Mouse (Mus musculus): ENCODE results near the gene Ahcyl2. TPM values are rescaled to one million over a fixed set of nuclear protein-coding genes. Genes with fewer than 3 reads are reported as not detected.

Ahcyl2 gene
- total RNA-seq, 2 experiments from 2014 or later, result 114 to 137 TPM

GRCm38 (mm10) chr6:29879579-29879978, 111.8 kb downstream of the Ahcyl2 start:
- no peak for DNase-seq (ENCODE audit: low spot score in 2 of 2)
- intact Hi-C loops (cut with DNase I), result no loop called here

DNA sequence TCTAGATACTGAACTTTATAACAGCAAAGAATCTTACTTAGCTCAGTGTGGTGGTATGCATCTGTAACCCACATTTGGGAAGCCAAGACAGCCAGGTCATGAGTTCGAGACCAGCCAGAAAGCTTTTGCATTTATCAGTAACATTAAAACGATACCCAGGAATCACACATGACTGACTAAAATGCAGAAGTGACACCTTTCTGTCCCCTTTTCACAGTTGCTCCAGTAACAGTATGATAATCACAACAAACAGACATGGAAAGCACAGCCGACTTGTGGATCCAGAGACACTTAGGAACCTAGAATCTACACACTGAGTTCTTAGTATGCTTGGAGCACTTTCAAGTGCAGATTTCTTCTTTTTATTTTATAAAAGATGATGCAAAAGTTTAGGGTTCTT, 113.0 kb downstream of the Ahcyl2 start:
- no peak for DNase-seq (ENCODE audit: low spot score in 2 of 2)
- intact Hi-C loops (cut with DNase I), result no loop called here

GRCm38 (mm10) chr6:29881936-29882335, 114.1 kb downstream of the Ahcyl2 start:
- no peak for DNase-seq (ENCODE audit: low spot score in 2 of 2)
- intact Hi-C loops (cut with DNase I), result no loop called here

DNA sequence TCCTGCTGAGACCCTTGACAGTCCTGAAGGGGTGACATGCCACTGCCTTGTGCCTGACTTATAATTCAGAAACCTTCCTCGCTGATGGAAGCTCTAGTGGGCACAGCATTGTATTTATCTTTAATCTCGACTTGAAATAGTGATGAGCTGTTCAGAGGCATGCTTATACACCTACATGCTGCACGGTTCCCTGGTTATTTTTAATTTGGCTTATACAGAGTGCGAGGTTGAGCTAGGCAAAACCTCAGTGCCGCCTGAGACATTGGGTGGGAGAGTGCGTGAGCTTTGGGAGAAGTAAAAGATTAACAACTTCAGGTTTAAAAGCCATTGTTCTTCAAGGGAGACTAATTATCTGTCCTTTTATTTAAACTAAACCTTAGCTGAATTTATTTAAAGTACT, 115.1 kb downstream of the Ahcyl2 start:
- intact Hi-C loops (cut with DNase I), result no loop called here
- DNase-seq (ENCODE audit: low spot score in 2 of 2), result peak in 1 of 2 experiments; percentile 61

DNA sequence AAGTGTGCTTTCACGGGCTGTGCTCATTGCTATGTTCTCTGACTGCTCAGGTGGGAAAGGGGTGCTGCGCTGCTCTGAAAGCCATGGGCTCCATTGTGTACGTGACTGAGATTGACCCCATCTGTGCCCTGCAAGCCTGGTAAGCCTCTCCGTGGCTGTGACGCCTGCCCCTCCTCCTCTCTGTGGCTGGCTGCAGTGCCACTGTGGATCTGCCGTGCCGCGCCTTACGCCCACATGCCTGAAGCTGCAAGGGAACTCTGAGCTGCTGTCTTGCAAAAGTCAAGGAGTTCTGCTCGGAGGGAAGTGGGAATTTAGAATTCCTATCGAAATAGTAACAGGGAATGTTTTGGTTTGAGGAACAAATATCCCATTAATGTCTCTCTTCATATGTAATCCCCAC, 123.3 kb downstream of the Ahcyl2 start:
- DNase-seq (ENCODE audit: low spot score in 2 of 2), result peak; percentile 47 to 80
- intact Hi-C loops (cut with DNase I), result no loop called here

DNA sequence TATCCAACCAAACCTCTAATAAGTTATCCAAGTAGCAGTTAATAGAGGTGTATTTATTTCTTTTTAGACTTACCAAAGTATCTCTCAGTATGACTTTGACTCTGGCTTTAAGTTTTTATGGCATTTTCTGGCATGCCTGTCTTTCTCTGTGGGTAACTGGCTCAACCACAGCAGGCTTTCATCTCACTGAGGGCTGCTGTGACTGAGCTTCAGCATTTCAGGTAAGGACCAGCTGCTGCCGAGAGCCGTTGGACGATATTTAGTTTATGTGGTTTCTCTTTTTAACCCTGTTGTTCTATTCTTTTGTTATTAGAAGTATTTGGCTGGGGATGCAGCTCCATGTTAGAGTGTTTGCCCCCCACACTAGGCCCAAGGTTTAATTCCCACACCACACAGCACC, 129.2 kb downstream of the Ahcyl2 start:
- intact Hi-C loops (cut with DNase I), result no loop called here
- DNase-seq (ENCODE audit: low spot score in 2 of 2), result no peak

DNA sequence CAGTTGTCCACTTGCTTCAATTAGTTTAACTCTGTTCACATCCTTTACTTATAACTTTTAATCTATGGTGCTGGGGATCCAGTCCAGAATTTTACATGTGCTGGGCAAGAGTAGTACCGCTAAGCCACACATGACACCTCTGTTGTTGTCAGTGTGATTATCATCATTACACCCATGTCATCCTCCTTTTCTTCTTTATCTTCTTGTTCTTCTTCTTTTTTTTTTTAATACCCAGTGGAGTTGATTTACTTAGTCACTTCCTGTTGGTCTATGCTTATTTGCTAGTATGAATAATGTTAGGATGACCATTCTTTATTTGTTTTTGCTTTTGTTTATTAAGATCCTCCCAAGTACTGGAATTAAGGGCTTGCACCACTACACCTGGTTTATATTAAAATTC, 133.6 kb downstream of the Ahcyl2 start:
- intact Hi-C loops (cut with DNase I), result no loop called here
- no peak for DNase-seq (ENCODE audit: low spot score in 2 of 2)

GRCm38 (mm10) chr6:29902256-29902655, 134.4 kb downstream of the Ahcyl2 start:
- intact Hi-C loops (cut with DNase I), result no loop called here
- no peak for DNase-seq (ENCODE audit: low spot score in 2 of 2)

DNA sequence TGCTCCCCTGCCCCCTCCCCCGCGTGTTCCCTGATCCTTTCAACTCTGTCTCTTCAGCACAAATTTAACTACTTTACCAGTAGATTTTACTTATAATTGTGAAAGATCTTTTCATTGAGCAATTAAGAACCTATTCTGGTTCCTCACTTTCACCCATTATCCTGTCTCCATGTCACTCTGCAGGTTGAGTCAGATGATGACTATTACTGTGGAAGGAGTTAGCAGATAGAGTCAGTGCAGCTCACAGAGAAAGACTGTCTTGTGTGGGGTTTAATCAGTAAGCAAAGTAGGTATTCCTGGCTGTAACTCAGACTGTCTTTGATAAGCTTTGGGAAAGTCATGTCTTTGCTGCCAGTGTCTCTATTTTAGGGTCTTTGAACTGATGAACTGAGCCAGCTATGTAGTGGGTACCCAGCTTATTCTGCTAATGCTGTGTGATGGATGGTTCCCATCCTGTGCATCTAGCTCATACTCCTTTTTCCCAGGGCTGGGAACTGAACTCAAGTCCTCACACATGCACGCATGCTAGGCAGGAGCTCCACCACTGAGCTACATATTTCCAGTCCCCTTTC, 135.6 kb downstream of the Ahcyl2 start:
- DNase-seq (ENCODE audit: low spot score in 2 of 2), result no peak
- intact Hi-C loops (cut with DNase I), result no loop called here

DNA sequence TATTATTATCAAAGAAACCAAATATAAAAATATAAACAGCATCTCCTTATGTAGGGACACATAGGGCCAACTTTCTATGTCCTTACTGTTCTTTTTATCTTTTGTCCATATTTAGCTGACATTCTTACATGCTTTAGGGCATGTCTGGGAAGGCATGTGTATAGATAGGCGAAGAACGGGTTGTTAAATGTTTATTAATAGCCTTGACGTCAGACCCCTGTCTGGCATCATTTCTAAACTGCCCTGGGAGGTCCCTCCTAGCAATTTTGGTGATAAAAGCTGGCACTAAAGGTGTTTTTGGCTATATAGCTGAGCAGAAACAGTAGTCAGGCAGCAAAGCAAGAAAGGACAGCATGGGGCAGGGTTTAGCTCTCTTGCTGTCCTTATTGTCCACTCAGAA, 136.5 kb downstream of the Ahcyl2 start:
- intact Hi-C loops (cut with DNase I), result no loop called here
- DNase-seq (ENCODE audit: low spot score in 2 of 2), result no peak

- no peak for DNase-seq (ENCODE audit: low spot score in 2 of 2)
- intact Hi-C loops (cut with DNase I), result loop anchor here (10.0 kb wide), 1 partner anchor 294 kb away; no protein-coding TSS in a partner anchor
Observed at GRCm38 (mm10) chr6:29910631-29911030, 142.8 kb downstream of the Ahcyl2 start.

DNA sequence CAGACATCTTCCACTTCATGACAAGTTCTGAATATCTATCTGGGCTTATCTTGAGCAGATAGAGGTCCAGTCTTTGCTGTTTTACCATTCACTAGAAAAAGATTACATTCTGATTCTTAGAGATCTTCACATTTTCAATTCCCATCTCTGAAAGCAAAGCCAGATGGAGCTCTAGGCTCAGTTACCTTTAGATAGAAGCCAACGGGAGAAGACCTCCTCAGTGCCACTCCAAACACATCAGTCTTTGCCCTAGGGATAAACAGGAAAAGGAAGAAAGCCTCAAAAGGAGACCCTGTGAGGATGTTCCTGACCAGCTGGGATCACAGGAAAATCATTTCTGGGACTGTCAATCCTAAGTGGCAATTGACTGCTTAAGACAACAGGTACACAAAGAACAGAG, 145.9 kb downstream of the Ahcyl2 start:
- intact Hi-C loops (cut with DNase I), result loop anchor here (10.0 kb wide), 1 partner anchor 291 kb away; no protein-coding TSS in a partner anchor
- DNase-seq (ENCODE audit: low spot score in 2 of 2), result no peak

GRCm38 (mm10) chr6:29914136-29914535, 146.3 kb downstream of the Ahcyl2 start:
- DNase-seq (ENCODE audit: low spot score in 2 of 2), result no peak
- intact Hi-C loops (cut with DNase I), result loop anchor here (10.0 kb wide), 1 partner anchor 291 kb away; no protein-coding TSS in a partner anchor

GRCm38 (mm10) chr6:29915836-29916235, 148.0 kb downstream of the Ahcyl2 start:
- intact Hi-C loops (cut with DNase I), result loop anchor here (5.0 to 10.0 kb wide), 3 partner anchors 131 to 289 kb away; partner anchors contain the start of gene Nrf1
- DNase-seq (ENCODE audit: low spot score in 2 of 2), result no peak

DNA sequence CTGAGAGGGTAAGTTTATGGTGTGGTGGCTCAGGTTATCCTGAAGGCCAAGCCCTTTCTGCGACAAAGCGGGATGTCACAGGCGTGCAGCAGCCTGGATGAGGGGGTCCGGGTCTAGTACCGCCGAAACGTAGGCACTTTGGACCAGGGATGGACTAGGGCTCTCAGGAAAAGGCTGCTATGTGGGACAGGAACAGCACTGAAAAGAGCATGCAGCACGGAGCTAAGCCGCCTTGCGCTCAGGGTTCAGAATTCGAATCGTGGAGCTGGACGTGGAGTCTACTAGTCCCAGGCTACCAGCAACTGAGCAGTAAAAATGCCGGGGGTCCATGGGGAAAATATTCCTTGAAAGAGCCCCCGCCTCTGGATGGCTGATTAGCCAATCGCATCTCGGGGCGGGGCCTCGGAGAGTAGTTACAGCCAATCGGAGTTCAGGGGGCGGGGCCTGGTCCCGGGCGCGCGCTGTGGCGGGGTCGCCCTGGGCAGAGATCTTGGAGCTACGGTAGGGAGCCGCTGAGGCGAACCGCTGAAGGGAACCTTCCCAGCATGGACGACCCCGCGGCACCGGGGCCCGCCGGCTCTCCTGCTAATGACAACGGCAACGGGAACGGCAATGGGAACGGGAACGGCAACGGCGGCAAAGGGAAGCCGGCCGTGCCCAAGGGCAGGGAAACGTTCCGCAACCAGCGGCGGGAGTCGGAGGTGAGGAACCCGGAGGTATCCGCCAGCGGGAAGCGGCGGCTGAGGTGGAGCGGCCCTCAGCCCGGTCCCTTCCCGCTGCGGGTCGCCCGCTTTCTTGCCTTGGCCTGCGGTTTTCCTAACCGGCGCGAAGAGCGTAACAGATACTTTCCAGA, 148.9 kb downstream of the Ahcyl2 start, which contains the start of gene Strip2:
Gene Strip2, plus strand, starts transcription at position 483 of the 853 bp plus-strand sequence.
- DNase-seq (ENCODE audit: low spot score in 2 of 2), result peak; percentile 91 to 92
- intact Hi-C loops (cut with DNase I), result loop anchor here (5.0 to 10.0 kb wide), 3 partner anchors 131 to 288 kb away; partner anchors contain the start of gene Nrf1

DNA sequence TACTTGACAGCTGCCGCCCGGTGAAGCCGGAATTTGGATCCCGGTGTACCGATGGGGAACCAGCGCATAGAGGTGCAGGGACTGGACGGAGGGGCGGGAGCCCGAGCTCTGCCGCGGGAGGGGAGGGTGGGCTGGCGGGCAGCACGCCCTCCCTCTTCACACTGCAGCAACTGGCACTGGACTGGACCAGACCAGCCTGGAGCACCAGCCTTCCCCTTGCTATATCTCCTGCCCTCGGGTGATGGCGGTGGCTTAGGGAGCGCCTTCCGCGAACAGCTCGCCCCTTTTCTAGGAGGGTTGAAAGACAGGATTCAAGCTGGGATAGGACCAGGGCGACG, 149.5 kb downstream of the Ahcyl2 start:
- intact Hi-C loops (cut with DNase I), result loop anchor here (5.0 to 10.0 kb wide), 3 partner anchors 130 to 287 kb away; partner anchors contain the start of gene Nrf1
- DNase-seq (ENCODE audit: low spot score in 2 of 2), result no peak

GRCm38 (mm10) chr6:29917947-29918346, 150.1 kb downstream of the Ahcyl2 start:
- DNase-seq (ENCODE audit: low spot score in 2 of 2), result no peak
- intact Hi-C loops (cut with DNase I), result loop anchor here (5.0 to 10.0 kb wide), 3 partner anchors 129 to 287 kb away; partner anchors contain the start of gene Nrf1

GRCm38 (mm10) chr6:29923501-29923900, 155.7 kb downstream of the Ahcyl2 start:
- DNase-seq (ENCODE audit: low spot score in 2 of 2), result no peak
- intact Hi-C loops (cut with DNase I), result no loop called here

DNA sequence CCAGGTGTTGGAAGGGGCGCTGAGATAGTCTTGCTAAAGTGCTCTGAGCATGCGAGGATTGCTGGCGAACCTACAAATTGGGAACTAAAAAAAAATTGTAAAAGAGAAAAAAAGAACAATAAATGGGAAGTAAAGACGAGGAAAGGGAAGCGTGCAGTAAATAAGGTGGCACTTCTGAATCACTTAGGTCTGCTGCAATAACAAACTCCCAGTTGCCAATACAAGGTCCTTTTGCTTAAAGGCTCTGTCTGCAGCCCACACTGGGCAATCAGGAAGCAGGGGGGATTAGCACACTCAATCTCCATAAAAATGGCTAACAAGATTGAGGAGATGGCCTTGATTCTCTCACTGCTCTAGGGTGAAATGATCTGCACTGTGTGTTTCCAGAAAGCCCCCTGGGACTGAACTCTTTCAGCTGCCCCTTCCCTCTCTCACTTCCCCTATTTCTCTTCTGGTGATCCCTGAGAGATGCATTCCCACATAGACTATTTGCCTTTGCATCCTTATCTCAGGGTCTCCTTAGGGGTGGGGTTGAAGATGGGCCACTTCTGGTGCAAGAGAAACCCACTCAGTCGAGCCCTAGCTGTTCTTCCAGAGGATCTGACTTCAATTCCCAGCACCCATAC, 157.9 kb downstream of the Ahcyl2 start:
- intact Hi-C loops (cut with DNase I), result no loop called here

DNA sequence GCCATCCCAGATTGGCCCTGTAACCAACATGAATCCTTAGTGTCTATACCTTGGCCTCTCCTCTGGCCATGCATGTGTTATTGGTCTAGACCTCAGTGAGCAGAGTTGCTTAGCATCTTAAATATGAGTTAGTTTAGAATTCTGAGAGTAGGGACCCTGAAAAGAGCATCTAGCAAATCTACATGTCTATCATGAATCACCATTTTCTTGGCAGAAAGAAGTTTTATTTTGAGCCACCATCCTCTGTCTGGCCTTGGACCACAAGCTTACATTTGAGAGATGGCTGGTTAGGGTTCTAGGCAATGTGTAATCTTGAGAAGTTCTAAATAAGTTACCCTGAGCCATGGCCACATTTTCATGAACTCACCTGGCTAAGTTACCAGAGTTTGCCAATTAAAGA, 162.3 kb downstream of the Ahcyl2 start:
- peak in 1 of 2 experiments; percentile 54 for DNase-seq (ENCODE audit: low spot score in 2 of 2)
- intact Hi-C loops (cut with DNase I), result no loop called here

More for the DNA sequence above, 157.9 kb downstream of the Ahcyl2 start:
- DNase-seq (ENCODE audit: low spot score in 2 of 2), result no peak
